Mouse (Mus musculus) heart, embryonic 15.5 days (tissue): ENCODE measurements around the gene Mob2. TPM values are rescaled to one million over a fixed set of nuclear protein-coding genes. Genes with fewer than 3 reads are reported as not detected.

Experiments
- ATAC-seq: fragments of 200-750 bp; cut with Nextera tagmentation; replicated peaks from 2 replicates; pipeline ENCODE4 v1.8.0; 2017; ENCODE audit warnings: low read depth, moderate TSS enrichment; ENCODE audit not compliant: insufficient number of reproducible peaks, insufficient read depth, low FRiP score
- H3K27ac ChIP-seq: fragments of 300-500 bp; sonication (generic); 2 replicates; pipeline ENCODE4 v1.5.1; 2015; ENCODE audit warnings: mild to moderate bottlenecking, inconsistent platforms
- H3K27me3 ChIP-seq: fragments of 300-500 bp; sonication (generic); 2 replicates; pipeline ENCODE4 v1.6.1; 2015; ENCODE audit warnings: inconsistent platforms
- H3K36me3 ChIP-seq: fragments of 300-500 bp; sonication (generic); 2 replicates; pipeline ENCODE4 v1.6.1; 2015; ENCODE audit warnings: mild to moderate bottlenecking, inconsistent platforms
- H3K4me1 ChIP-seq: fragments of 300-500 bp; sonication (generic); replicated peaks from 2 replicates; pipeline ENCODE4 v1.6.1; 2015; ENCODE audit warnings: inconsistent platforms
- H3K4me2 ChIP-seq: fragments of 300-500 bp; sonication (generic); 2 replicates; pipeline ENCODE4 v1.6.1; 2015; ENCODE audit warnings: inconsistent platforms, mild to moderate bottlenecking, moderate library complexity
- H3K4me3 ChIP-seq: fragments of 300-500 bp; sonication (generic); 2 replicates; pipeline ENCODE4 v1.5.1; 2015; ENCODE audit warnings: mild to moderate bottlenecking, inconsistent platforms
- H3K9ac ChIP-seq: fragments of 300-500 bp; sonication (generic); 2 replicates; pipeline ENCODE4 v1.6.1; 2015; ENCODE audit warnings: mild to moderate bottlenecking, inconsistent platforms
- H3K9me3 ChIP-seq: fragments of 300-500 bp; sonication (generic); replicated peaks from 2 replicates; pipeline ENCODE4 v1.6.1; 2016; ENCODE audit warnings: inconsistent platforms
- WGBS: fragments of 180-500 bp; shearing (Covaris S2); methylation state at CpG from one replicate; pipeline ENCODE4 v1.1.7; 2015; ENCODE audit warnings: mixed read lengths; 5-methylcytosine and 5-hydroxymethylcytosine counted together
- polyA plus RNA-seq: library from polyadenylated mRNA; unstranded; fragments of >200 nt; fragmentation: Nextera tagmentation; extraction: Ambion mirVana; gene quantifications from 2 replicates; pipeline ENCODE4 v1.2.1, GENCODE M21; 2015

The Mob2 gene
- polyA plus RNA-seq, 1 experiment from 2014 or later: 43.4 TPM

GRCm38 (mm10) chr7:142019699-142020098 is 41.2 kb downstream of the Mob2 start:
- no peaks in the 10 kb centered on the region for H3K27me3 ChIP-seq
- H3K4me1 ChIP-seq: peaks cover 11% of the 10 kb centered on the region
- H3K27ac ChIP-seq: no peak overlapping the region
- 0 out of 2 replicates have a peak, but pooled peaks cover 7% of the 10 kb centered on the region for H3K36me3 ChIP-seq
- H3K9me3 ChIP-seq: no peaks in the 10 kb centered on the region
- H3K4me2 ChIP-seq: no peak overlapping the region
- no peak overlapping the region for H3K4me3 ChIP-seq
- 57% methylated on average over 2 of the region's 2 CpGs for WGBS
- no peak overlapping the region for H3K9ac ChIP-seq
- ATAC-seq: no peak

- no peak overlapping the region for H3K27ac ChIP-seq
- H3K4me2 ChIP-seq: no peak overlapping the region
- H3K9me3 ChIP-seq: no peaks in the 10 kb centered on the region
- 41% methylated on average over 1 of the region's 1 CpGs for WGBS
- H3K36me3 ChIP-seq: 0 out of 2 replicates have a peak, but pooled peaks cover 11% of the 10 kb centered on the region
- H3K27me3 ChIP-seq: no peaks in the 10 kb centered on the region
- no peak overlapping the region for H3K4me3 ChIP-seq
- no peak overlapping the region for H3K9ac ChIP-seq
- 0 out of 2 replicates have a peak, but pooled peaks cover 7% of the 10 kb centered on the region for H3K4me1 ChIP-seq
- ATAC-seq: no peak
Measured at GRCm38 (mm10) chr7:142016562-142016961, 44.3 kb downstream of the Mob2 start.

GRCm38 (mm10) chr7:142001597-142002340 is 59.1 kb downstream of the Mob2 start:
- H3K4me1 ChIP-seq: no peaks in the 10 kb centered on the region
- H3K27me3 ChIP-seq: no peaks in the 10 kb centered on the region
- H3K9ac ChIP-seq: no peak overlapping the region
- H3K4me3 ChIP-seq: no peak overlapping the region
- no peak overlapping the region for H3K4me2 ChIP-seq
- no peaks in the 10 kb centered on the region for H3K36me3 ChIP-seq
- H3K9me3 ChIP-seq: no peaks in the 10 kb centered on the region
- ATAC-seq: no peak
- no peak overlapping the region for H3K27ac ChIP-seq
- 86% methylated on average over 22 of the region's 22 CpGs for WGBS

GRCm38 (mm10) chr7:142000661-142001060 is 60.2 kb downstream of the Mob2 start:
- H3K9me3 ChIP-seq: no peaks in the 10 kb centered on the region
- H3K27me3 ChIP-seq: no peaks in the 10 kb centered on the region
- H3K36me3 ChIP-seq: no peaks in the 10 kb centered on the region
- no peak overlapping the region for H3K4me2 ChIP-seq
- no peak overlapping the region for H3K27ac ChIP-seq
- H3K4me3 ChIP-seq: no peak overlapping the region
- no peak overlapping the region for H3K9ac ChIP-seq
- no peaks in the 10 kb centered on the region for H3K4me1 ChIP-seq
- 94% methylated on average over 3 of the region's 3 CpGs for WGBS
- no peak for ATAC-seq

GRCm38 (mm10) chr7:141994121-141994520 is 66.7 kb downstream of the Mob2 start:
- ATAC-seq: no peak
- Histone ChIP-seq H3K27me3 (no peaks in the 10 kb centered on the region), H3K27ac (no peak overlapping the region), H3K36me3 (no peaks in the 10 kb centered on the region), H3K4me1 (no peaks in the 10 kb centered on the region), H3K4me3 (no peak overlapping the region), H3K4me2 (no peak overlapping the region), H3K9ac (no peak overlapping the region), H3K9me3 (no peaks in the 10 kb centered on the region)
- WGBS: 86% methylated on average over 4 of the region's 4 CpGs

- Histone ChIP-seq H3K9me3 (no peaks in the 10 kb centered on the region), H3K9ac (no peak overlapping the region), H3K4me2 (no peak overlapping the region), H3K4me3 (no peak overlapping the region), H3K27me3 (no peaks in the 10 kb centered on the region), H3K36me3 (no peaks in the 10 kb centered on the region), H3K27ac (no peak overlapping the region), H3K4me1 (no peaks in the 10 kb centered on the region)
- WGBS: 76% methylated on average over 2 of the region's 2 CpGs
- no peak for ATAC-seq
Measured at GRCm38 (mm10) chr7:141991183-141991582, 69.7 kb downstream of the Mob2 start.

- no peak overlapping the region for H3K9ac ChIP-seq
- H3K27me3 ChIP-seq: no peaks in the 10 kb centered on the region
- no peaks in the 10 kb centered on the region for H3K36me3 ChIP-seq
- no peak for ATAC-seq
- 82% methylated on average over 7 of the region's 7 CpGs for WGBS
- H3K4me2 ChIP-seq: no peak overlapping the region
- no peak overlapping the region for H3K27ac ChIP-seq
- H3K4me1 ChIP-seq: no peaks in the 10 kb centered on the region
- no peak overlapping the region for H3K4me3 ChIP-seq
- no peaks in the 10 kb centered on the region for H3K9me3 ChIP-seq
Measured at GRCm38 (mm10) chr7:141988314-141988806, 72.5 kb downstream of the Mob2 start.

GRCm38 (mm10) chr7:141981237-141981636 is 79.6 kb downstream of the Mob2 start:
- H3K27me3 ChIP-seq: no peaks in the 10 kb centered on the region
- no peak overlapping the region for H3K9ac ChIP-seq
- H3K4me3 ChIP-seq: no peak overlapping the region
- H3K4me2 ChIP-seq: no peak overlapping the region
- H3K9me3 ChIP-seq: no peaks in the 10 kb centered on the region
- WGBS: 82% methylated on average over 7 of the region's 7 CpGs
- H3K36me3 ChIP-seq: no peaks in the 10 kb centered on the region
- H3K4me1 ChIP-seq: no peaks in the 10 kb centered on the region
- ATAC-seq: no peak
- no peak overlapping the region for H3K27ac ChIP-seq

- Histone ChIP-seq H3K4me3 (no peak overlapping the region), H3K9me3 (no peaks in the 10 kb centered on the region), H3K4me1 (no peaks in the 10 kb centered on the region), H3K9ac (no peak overlapping the region), H3K36me3 (no peaks in the 10 kb centered on the region), H3K27ac (no peak overlapping the region), H3K4me2 (no peak overlapping the region), H3K27me3 (no peaks in the 10 kb centered on the region)
- ATAC-seq: no peak
- WGBS: 83% methylated on average over 4 of the region's 4 CpGs
Measured at GRCm38 (mm10) chr7:141979247-141979646, 81.6 kb downstream of the Mob2 start.

- H3K27me3 ChIP-seq: no peaks in the 10 kb centered on the region
- no peak overlapping the region for H3K9ac ChIP-seq
- 77% methylated on average over 6 of the region's 6 CpGs for WGBS
- no peak overlapping the region for H3K27ac ChIP-seq
- no peak overlapping the region for H3K4me2 ChIP-seq
- no peaks in the 10 kb centered on the region for H3K4me1 ChIP-seq
- no peak overlapping the region for H3K4me3 ChIP-seq
- H3K9me3 ChIP-seq: no peaks in the 10 kb centered on the region
- no peak for ATAC-seq
- no peaks in the 10 kb centered on the region for H3K36me3 ChIP-seq
Measured at GRCm38 (mm10) chr7:141978003-141978402, 82.9 kb downstream of the Mob2 start.

GRCm38 (mm10) chr7:141972831-141973619 is 87.8 kb downstream of the Mob2 start:
- no peaks in the 10 kb centered on the region for H3K36me3 ChIP-seq
- 20% methylated on average over 7 of the region's 7 CpGs for WGBS
- no peaks in the 10 kb centered on the region for H3K4me1 ChIP-seq
- H3K9me3 ChIP-seq: no peaks in the 10 kb centered on the region
- no peak overlapping the region for H3K9ac ChIP-seq
- H3K27ac ChIP-seq: no peak overlapping the region
- H3K27me3 ChIP-seq: 0 out of 2 replicates have a peak, but pooled peaks cover 5% of the 10 kb centered on the region
- ATAC-seq: no peak
- H3K4me2 ChIP-seq: no peak overlapping the region
- H3K4me3 ChIP-seq: no peak overlapping the region
